Mouse (Mus musculus): Measurements from ENCODE around the gene Metap2. TPM values are rescaled to one million over a fixed set of nuclear protein-coding genes. Genes with fewer than 3 reads are reported as not detected.

Metap2 gene
- polyA plus RNA-seq, 1 experiment from 2014 or later = 162 TPM

DNA sequence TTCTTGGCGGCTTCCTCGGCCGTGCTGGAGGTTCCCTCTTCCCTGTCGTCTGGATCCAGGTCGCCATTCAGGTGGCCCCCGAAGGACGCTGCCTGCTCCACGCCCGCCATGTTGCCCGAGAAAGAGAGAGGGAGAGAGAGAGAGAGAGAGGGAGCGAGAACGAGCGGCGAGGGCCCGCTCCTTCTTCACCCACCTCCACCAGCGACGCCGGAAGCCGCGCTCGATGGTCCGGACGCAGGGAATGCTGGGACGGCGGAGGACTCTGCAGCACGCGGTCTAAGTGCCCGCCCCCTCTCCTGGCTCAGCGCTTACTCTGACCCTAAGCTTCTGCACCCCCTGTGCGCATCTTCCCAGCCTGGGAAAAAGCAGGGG, 7.3 kb downstream of the Metap2 start:
- no peaks in the 10 kb centered on the region for H3K9me3 ChIP-seq (replicated peaks)
- H3K36me3 ChIP-seq (replicated peaks) = peaks cover 27% of the 10 kb centered on the region
- H3K4me2 ChIP-seq = peak overlapping the region; percentile 82
- ATAC-seq (ENCODE audit: insufficient read depth) = peak; percentile 77
- peak overlapping the region; percentile 95 for H3K9ac ChIP-seq
- no peaks in the 10 kb centered on the region for H3K27me3 ChIP-seq
- under 1% methylated on average over 30 of the region's 30 CpGs for WGBS (ENCODE audit: insufficient replicate concordance)
- peak overlapping the region; percentile 89 for H3K4me3 ChIP-seq (replicated peaks)
- peaks cover 79% of the 10 kb centered on the region for H3K4me1 ChIP-seq (replicated peaks)
- peak overlapping the region; percentile 93 for H3K27ac ChIP-seq (replicated peaks)

DNA sequence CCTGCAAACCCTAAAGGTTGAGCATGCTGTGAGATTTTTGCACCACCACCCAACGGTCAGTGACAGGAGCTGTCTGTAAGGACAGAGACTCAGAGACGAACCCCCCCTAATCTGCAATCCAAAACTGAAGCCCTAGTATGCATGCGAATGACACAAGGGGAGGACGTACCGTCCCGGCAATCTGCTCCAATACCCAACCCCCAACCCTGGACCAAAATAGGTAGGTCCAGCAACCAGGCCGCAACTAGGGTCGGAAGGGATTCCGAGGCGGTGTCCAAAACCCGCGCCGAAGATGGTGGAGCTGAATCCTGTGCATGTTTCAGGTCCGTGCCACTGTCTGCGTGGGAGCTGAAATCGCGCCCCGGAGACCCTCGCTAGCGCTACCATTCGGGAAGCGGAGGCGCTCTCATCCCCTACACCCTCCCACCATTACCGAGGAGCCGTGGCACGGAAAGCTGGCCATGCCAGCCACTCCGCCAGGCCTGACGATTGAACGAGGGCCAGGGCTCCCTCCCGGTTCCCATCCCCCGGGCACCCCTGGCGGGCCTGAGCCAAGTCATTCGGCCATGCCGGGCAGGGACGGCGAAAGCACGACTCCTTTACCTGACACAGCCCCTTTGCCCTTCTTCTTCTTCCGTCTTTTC, 7.8 kb downstream of the Metap2 start:
- peak overlapping the region; percentile 93 for H3K27ac ChIP-seq (replicated peaks)
- WGBS (ENCODE audit: insufficient replicate concordance) = under 1% methylated on average over 38 of the region's 38 CpGs
- peak overlapping the region; percentile 95 for H3K9ac ChIP-seq
- H3K4me2 ChIP-seq = peak overlapping the region; percentile 82
- H3K36me3 ChIP-seq (replicated peaks) = peaks cover 32% of the 10 kb centered on the region
- peaks cover 80% of the 10 kb centered on the region for H3K4me1 ChIP-seq (replicated peaks)
- H3K27me3 ChIP-seq = no peaks in the 10 kb centered on the region
- H3K9me3 ChIP-seq (replicated peaks) = no peaks in the 10 kb centered on the region
- peak; percentile 10 for ATAC-seq (ENCODE audit: insufficient read depth)
- peak overlapping the region; percentile 89 for H3K4me3 ChIP-seq (replicated peaks)

DNA sequence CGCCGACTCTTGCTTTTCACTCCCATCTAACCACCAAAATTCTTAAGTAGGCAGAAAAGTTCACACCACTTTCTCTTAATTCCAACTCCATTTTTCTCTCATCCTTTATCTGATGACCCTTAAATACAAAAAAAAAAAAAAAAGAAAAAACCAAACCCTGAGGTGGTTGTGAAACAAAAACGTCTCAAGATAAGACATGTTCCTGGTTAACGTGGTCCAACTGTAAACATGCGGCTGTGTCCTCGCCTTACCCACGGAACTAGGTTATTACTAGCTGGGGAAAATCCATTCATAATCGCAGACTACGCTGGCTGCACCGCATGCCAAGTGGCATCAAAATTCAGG, 8.3 kb downstream of the Metap2 start:
- H3K36me3 ChIP-seq (replicated peaks) = peaks cover 37% of the 10 kb centered on the region
- ATAC-seq (ENCODE audit: insufficient read depth) = no peak
- peak overlapping the region; percentile 82 for H3K4me2 ChIP-seq
- peaks cover 80% of the 10 kb centered on the region for H3K4me1 ChIP-seq (replicated peaks)
- peak overlapping the region; percentile 93 for H3K27ac ChIP-seq (replicated peaks)
- H3K27me3 ChIP-seq = no peaks in the 10 kb centered on the region
- peak overlapping the region; percentile 89 for H3K4me3 ChIP-seq (replicated peaks)
- peak overlapping the region; percentile 95 for H3K9ac ChIP-seq
- 6% methylated on average over 10 of the region's 10 CpGs for WGBS (ENCODE audit: insufficient replicate concordance)
- H3K9me3 ChIP-seq (replicated peaks) = no peaks in the 10 kb centered on the region

DNA sequence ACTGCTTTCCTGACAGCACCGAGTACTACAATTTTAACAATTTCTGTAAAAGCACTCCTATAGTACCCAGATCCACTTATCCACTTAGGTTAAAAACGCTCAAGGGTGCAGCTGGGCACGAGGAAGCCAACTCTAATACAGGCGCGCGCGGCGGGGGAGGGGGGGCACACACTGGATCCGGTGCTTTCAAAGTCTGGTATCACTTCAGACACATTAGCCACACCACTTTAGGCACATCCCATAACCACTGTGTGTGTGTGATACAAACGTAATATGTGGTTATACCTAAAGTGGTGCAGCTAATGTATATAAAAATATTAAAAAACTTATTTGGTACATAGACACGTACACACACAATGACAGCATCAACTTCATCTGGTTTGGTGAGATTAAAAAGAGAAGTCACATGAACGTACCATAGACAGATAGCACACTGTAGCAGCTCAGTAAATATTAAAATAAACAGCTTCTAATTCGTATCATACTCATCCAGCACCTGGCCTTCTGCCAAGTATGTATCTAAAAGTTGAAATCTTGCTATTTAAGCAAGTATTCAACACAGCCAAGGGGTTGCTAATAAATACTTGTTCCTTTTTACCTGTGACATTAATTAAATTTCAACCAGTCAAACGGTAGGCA, 10.9 kb downstream of the Metap2 start:
- ATAC-seq (ENCODE audit: insufficient read depth) = peak; percentile 2; the same call in 1 of the 2 replicates
- Histone ChIP-seq H3K9ac (no peak overlapping the region; the same call in 1 of the 2 replicates), H3K27me3 (no peaks in the 10 kb centered on the region), H3K36me3 (replicated peaks) (peaks cover 58% of the 10 kb centered on the region), H3K4me1 (replicated peaks) (peaks cover 75% of the 10 kb centered on the region), H3K27ac (replicated peaks) (peak overlapping the region; percentile 93), H3K9me3 (replicated peaks) (no peaks in the 10 kb centered on the region), H3K4me3 (replicated peaks) (peak overlapping the region; percentile 15), H3K4me2 (peak overlapping the region; percentile 82)
- WGBS (ENCODE audit: insufficient replicate concordance) = 51% methylated on average over 14 of the region's 14 CpGs

DNA sequence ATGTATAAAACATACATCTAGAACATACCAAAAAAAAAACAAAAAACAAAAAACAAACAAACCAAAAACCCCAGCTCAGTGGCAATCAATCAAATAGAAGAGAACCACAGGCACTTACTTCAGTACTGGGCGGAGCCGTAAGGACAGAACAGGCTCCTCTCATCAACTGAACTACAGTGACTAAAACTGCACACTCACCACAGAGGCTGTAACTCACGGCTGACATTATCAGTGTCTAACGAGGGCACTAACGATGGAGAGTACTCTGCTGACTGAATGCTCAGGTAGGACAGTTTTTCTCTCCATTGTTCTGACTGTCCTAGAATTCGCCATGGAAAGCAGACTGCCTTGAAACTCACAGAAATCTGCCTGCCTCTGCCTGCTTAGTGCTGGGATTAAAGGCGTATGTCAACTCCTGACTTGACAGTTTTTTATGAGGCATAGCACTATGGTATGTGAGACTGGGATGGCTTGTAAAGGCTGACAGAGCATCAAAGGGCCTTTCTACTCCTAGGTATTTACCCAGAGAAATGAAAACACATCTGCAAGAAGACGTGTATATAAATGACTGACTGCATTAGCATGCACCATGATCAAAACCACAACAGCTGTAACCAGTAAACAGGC, 14.0 kb downstream of the Metap2 start:
- H3K27ac ChIP-seq (replicated peaks) = peak overlapping the region; percentile 89
- no peak overlapping the region for H3K9ac ChIP-seq
- H3K27me3 ChIP-seq = no peaks in the 10 kb centered on the region
- peak; percentile 93 for ATAC-seq (ENCODE audit: insufficient read depth)
- H3K4me1 ChIP-seq (replicated peaks) = peaks cover 72% of the 10 kb centered on the region
- H3K36me3 ChIP-seq (replicated peaks) = peaks cover 88% of the 10 kb centered on the region
- 29% methylated on average over 8 of the region's 8 CpGs for WGBS (ENCODE audit: insufficient replicate concordance)
- no peaks in the 10 kb centered on the region for H3K9me3 ChIP-seq (replicated peaks)
- peak overlapping the region; percentile 60 for H3K4me2 ChIP-seq
- 0 out of 2 replicates have a peak overlapping the region, but pooled peaks have one; percentile 13 for H3K4me3 ChIP-seq (replicated peaks)

DNA sequence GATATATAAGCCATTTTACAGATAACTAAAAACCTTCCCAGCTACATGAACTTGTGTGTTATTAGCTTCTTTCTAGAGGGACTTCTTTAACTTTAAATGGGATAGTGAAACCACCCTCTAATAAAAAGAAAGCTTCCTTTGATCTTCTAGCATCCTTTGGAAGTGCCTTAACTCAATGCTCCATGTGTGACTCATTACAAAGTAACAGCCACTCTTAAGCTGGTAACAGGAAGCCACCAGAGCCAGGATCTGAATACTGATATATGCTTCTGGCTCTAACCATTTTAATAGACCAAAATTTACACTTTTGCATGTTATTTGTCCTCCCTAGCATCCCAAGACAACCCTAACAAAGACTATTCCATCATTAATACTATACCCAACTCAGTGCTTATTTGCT, 15.0 kb downstream of the Metap2 start:
- H3K27me3 ChIP-seq = no peaks in the 10 kb centered on the region
- peaks cover 87% of the 10 kb centered on the region for H3K36me3 ChIP-seq (replicated peaks)
- no peaks in the 10 kb centered on the region for H3K9me3 ChIP-seq (replicated peaks)
- no peak overlapping the region for H3K4me3 ChIP-seq (replicated peaks)
- ATAC-seq (ENCODE audit: insufficient read depth) = no peak
- peak overlapping the region; percentile 59; the same call in 1 of the 2 replicates for H3K27ac ChIP-seq (replicated peaks)
- peaks cover 63% of the 10 kb centered on the region for H3K4me1 ChIP-seq (replicated peaks)
- no peak overlapping the region for H3K9ac ChIP-seq
- H3K4me2 ChIP-seq = no peak overlapping the region

DNA sequence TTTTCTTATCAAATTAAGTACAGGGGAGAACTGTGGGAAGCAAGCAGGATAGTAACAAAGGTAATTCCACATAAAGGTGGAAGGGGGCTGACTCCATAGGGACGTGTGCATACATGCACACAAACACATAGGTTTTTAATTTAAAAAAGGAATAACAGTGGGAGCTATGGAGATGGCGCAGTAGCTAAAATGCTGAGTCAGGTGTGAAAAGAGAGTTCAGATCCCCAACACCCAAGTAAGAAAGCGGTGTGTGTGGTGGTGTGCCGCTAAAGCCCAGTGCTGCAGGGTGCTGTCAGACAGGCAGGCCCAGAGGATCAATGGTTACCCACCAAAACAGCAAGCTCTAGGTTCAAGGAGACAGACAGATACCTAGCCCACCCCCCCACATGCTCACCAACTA, 18.2 kb downstream of the Metap2 start:
- Histone ChIP-seq H3K27me3 (no peaks in the 10 kb centered on the region), H3K36me3 (replicated peaks) (peaks cover 85% of the 10 kb centered on the region), H3K4me1 (replicated peaks) (peaks cover 34% of the 10 kb centered on the region), H3K4me2 (no peak overlapping the region), H3K4me3 (replicated peaks) (no peak overlapping the region), H3K27ac (replicated peaks) (no peak overlapping the region), H3K9me3 (replicated peaks) (no peaks in the 10 kb centered on the region), H3K9ac (no peak overlapping the region)
- ATAC-seq (ENCODE audit: insufficient read depth) = no peak
- WGBS (ENCODE audit: insufficient replicate concordance) = 88% methylated on average over 4 of the region's 4 CpGs

DNA sequence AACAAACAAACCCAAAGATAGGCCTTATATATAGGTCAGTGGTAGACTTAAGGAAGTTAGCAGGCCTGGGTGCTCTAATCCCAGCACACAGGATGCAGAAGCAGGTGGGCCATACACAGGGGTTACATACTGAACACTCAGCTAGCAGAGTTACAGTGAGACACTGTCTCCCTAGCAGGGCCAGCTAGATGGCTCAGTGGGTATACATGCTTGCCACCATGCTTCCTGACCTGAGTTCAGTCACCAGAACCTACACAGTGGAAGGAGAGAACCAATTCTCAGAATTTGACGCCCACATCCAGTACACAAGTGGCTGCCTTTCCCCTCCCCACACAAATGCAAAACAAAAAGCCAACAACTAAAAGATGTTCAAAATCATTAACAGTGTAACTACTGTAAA, 20.1 kb downstream of the Metap2 start:
- peaks cover 17% of the 10 kb centered on the region for H3K4me1 ChIP-seq (replicated peaks)
- WGBS (ENCODE audit: insufficient replicate concordance) = 78% methylated on average over 1 of the region's 1 CpGs
- no peak overlapping the region for H3K4me2 ChIP-seq
- H3K9ac ChIP-seq = no peak overlapping the region
- no peak for ATAC-seq (ENCODE audit: insufficient read depth)
- peaks cover 87% of the 10 kb centered on the region for H3K36me3 ChIP-seq (replicated peaks)
- no peak overlapping the region for H3K4me3 ChIP-seq (replicated peaks)
- H3K27me3 ChIP-seq = no peaks in the 10 kb centered on the region
- no peaks in the 10 kb centered on the region for H3K9me3 ChIP-seq (replicated peaks)
- no peak overlapping the region for H3K27ac ChIP-seq (replicated peaks)

DNA sequence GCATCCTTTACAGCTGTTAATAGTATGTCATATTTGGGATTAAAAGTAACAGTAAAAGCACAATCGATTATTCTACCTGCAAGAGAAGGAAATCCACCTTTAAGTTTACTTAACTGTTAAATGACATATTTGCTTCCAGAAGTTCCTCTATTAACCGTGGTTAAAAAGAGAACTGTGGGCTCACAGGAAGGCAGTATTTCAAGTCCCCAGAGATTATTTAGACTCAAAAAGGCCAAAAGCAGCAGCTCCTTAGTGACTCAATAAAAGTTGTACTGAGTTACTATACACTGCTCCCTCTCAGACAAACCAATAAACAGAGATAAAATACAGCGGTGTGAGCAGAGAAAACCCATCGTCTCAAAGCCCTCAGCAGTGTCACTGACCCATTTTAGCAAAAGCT, 28.0 kb downstream of the Metap2 start:
- Histone ChIP-seq H3K27me3 (no peaks in the 10 kb centered on the region), H3K9me3 (replicated peaks) (no peaks in the 10 kb centered on the region), H3K4me3 (replicated peaks) (no peak overlapping the region), H3K9ac (no peak overlapping the region), H3K27ac (replicated peaks) (no peak overlapping the region), H3K36me3 (replicated peaks) (peaks cover 98% of the 10 kb centered on the region), H3K4me1 (replicated peaks) (no peaks in the 10 kb centered on the region), H3K4me2 (no peak overlapping the region)
- 74% methylated on average over 4 of the region's 4 CpGs for WGBS (ENCODE audit: insufficient replicate concordance)
- ATAC-seq (ENCODE audit: insufficient read depth) = no peak

DNA sequence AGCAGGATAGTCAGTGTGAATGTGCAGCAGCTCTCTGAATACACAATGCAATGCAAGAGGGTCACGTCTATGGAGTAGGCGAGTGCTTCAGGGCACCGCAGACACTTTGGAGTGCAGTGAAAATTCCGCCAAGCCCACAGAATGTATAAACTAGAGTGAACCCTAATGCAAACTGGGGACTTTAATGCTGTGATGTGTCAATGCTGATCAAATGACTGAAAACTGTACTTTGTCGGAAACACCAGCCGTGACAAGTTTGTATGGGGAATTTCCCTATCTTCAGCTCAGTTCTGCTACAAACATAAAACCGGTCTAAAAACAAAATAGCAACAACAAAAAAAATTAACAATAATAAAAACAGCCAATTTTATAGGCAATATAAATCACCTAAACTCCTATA, 28.5 kb downstream of the Metap2 start:
- peaks cover 98% of the 10 kb centered on the region for H3K36me3 ChIP-seq (replicated peaks)
- ATAC-seq (ENCODE audit: insufficient read depth) = no peak

DNA sequence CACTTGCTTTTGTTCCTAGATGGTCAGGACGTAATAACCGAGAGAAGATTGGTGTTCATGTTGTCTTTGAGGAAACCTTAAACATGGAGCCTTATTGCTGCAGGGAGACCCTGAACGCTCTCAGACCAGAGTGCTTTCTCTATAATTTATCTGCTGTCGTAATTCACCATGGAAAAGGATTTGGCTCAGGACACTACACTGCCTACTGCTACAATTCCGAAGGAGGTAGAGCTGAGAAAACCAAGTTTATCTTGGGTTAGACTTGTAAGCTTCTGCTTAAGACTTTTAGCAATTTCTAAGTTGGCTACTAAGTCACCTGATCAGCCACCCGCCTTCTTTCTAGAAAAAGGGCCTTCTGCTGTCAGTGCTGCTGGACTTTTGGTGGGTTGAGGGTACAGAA, 40.8 kb downstream of the Metap2 start:
- Histone ChIP-seq H3K4me1 (replicated peaks) (no peaks in the 10 kb centered on the region), H3K4me3 (replicated peaks) (no peak overlapping the region), H3K9me3 (replicated peaks) (no peaks in the 10 kb centered on the region), H3K36me3 (replicated peaks) (peaks cover 26% of the 10 kb centered on the region), H3K4me2 (no peak overlapping the region), H3K27ac (replicated peaks) (no peak overlapping the region), H3K27me3 (no peaks in the 10 kb centered on the region), H3K9ac (no peak overlapping the region)
- WGBS (ENCODE audit: insufficient replicate concordance) = 88% methylated on average over 6 of the region's 6 CpGs
- no peak for ATAC-seq (ENCODE audit: insufficient read depth)

More for the DNA sequence above, 28.5 kb downstream of the Metap2 start:
- no peak overlapping the region for H3K4me2 ChIP-seq
- no peak overlapping the region for H3K4me3 ChIP-seq (replicated peaks)
- no peaks in the 10 kb centered on the region for H3K9me3 ChIP-seq (replicated peaks)
- H3K27ac ChIP-seq (replicated peaks) = no peak overlapping the region
- H3K27me3 ChIP-seq = no peaks in the 10 kb centered on the region
- no peaks in the 10 kb centered on the region for H3K4me1 ChIP-seq (replicated peaks)
- no peak overlapping the region for H3K9ac ChIP-seq
- WGBS (ENCODE audit: insufficient replicate concordance) = 93% methylated on average over 7 of the region's 7 CpGs
